Mouse (Mus musculus): ENCODE results near the gene Cpe. TPM values are rescaled to one million over a fixed set of nuclear protein-coding genes. Genes with fewer than 3 reads are reported as not detected.

Cpe gene
- polyA plus RNA-seq, 1 experiment: not detected

- Histone ChIP-seq H3K9me3 (ENCODE audit: control insufficient read depth, low read length) (no peaks in the 10 kb centered on the region), H3K36me3 (ENCODE audit: control insufficient read depth) (no peaks in the 10 kb centered on the region), H3K4me1 (ENCODE audit: control insufficient read depth) (no peaks in the 10 kb centered on the region), H3K4me3 (replicated peaks) (no peak overlapping the region), H3K27me3 (ENCODE audit: control insufficient read depth) (no peaks in the 10 kb centered on the region)
- TF ChIP-seq TAL1 (IDR thresholded peaks at IDR 0.05; ENCODE audit: low read length): no peak
- no peak for TF ChIP-seq GATA1 (IDR thresholded peaks at IDR 0.05; ENCODE audit: low read length)
Measured at GRCm38 (mm10) chr8:64644108-64645005, 48.5 kb downstream of the Cpe start.

DNA sequence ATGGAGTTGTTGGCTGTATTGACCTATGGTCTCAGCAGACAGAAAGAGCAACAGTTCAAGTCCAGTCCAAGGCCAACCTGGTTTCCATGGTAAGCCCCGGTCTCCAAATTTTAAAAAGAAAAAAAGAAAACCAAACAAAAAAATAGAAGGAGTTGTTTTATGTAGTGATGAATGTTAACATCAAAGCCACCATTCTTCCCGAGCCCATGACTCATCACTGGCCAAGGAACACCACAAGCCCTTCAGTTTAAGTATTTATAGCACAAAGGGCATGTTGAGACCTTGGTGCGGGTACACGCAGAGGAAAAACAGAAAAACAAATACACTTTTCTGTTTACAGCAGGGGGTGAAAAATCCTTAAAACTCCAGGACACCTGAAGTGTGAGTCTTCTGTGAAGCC is 49.5 kb downstream of the Cpe start:
- Histone ChIP-seq H3K4me1 (ENCODE audit: control insufficient read depth) (no peaks in the 10 kb centered on the region), H3K4me3 (replicated peaks) (no peak overlapping the region), H3K27me3 (ENCODE audit: control insufficient read depth) (no peaks in the 10 kb centered on the region), H3K36me3 (ENCODE audit: control insufficient read depth) (no peaks in the 10 kb centered on the region), H3K9me3 (ENCODE audit: control insufficient read depth, low read length) (no peaks in the 10 kb centered on the region)
- TF ChIP-seq GATA1 (IDR thresholded peaks at IDR 0.05; ENCODE audit: low read length) (no peak), TAL1 (IDR thresholded peaks at IDR 0.05; ENCODE audit: low read length) (no peak)

- no peak overlapping the region for H3K4me3 ChIP-seq (replicated peaks)
- no peak for TF ChIP-seq GATA1 (IDR thresholded peaks at IDR 0.05; ENCODE audit: low read length)
- TF ChIP-seq TAL1 (IDR thresholded peaks at IDR 0.05; ENCODE audit: low read length): no peak
- H3K27me3 ChIP-seq (ENCODE audit: control insufficient read depth): no peaks in the 10 kb centered on the region
- H3K4me1 ChIP-seq (ENCODE audit: control insufficient read depth): no peaks in the 10 kb centered on the region
- H3K36me3 ChIP-seq (ENCODE audit: control insufficient read depth): no peaks in the 10 kb centered on the region
- H3K9me3 ChIP-seq (ENCODE audit: control insufficient read depth, low read length): no peaks in the 10 kb centered on the region
Measured at GRCm38 (mm10) chr8:64642799-64643198, 50.1 kb downstream of the Cpe start.

DNA sequence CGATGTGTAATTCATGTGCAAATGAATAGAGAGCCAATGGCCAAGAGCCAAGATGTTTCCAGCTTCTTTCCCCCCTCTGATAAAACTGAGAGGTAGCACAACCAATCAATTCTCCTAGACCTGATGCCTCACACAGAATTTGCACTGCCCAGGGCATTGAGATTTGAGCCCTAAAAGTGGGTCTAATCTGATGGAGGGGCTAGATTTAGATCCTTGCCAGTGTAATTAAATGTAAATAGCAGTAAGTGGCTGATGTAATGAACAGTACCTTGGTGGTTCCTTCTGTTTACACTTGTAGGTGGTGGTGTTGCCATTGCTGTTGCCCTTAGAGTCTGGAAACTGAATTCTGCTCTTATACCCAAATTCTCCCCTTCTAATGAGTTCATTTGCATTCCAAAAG is 52.3 kb downstream of the Cpe start:
- Histone ChIP-seq H3K9me3 (ENCODE audit: control insufficient read depth, low read length) (no peaks in the 10 kb centered on the region), H3K4me1 (ENCODE audit: control insufficient read depth) (no peaks in the 10 kb centered on the region), H3K36me3 (ENCODE audit: control insufficient read depth) (no peaks in the 10 kb centered on the region), H3K4me3 (replicated peaks) (no peak overlapping the region), H3K27me3 (ENCODE audit: control insufficient read depth) (no peaks in the 10 kb centered on the region)
- TF ChIP-seq GATA1 (IDR thresholded peaks at IDR 0.05; ENCODE audit: low read length) (no peak), TAL1 (IDR thresholded peaks at IDR 0.05; ENCODE audit: low read length) (no peak)

GRCm38 (mm10) chr8:64639676-64640075 is 53.2 kb downstream of the Cpe start:
- Histone ChIP-seq H3K4me1 (ENCODE audit: control insufficient read depth) (no peaks in the 10 kb centered on the region), H3K36me3 (ENCODE audit: control insufficient read depth) (no peaks in the 10 kb centered on the region), H3K9me3 (ENCODE audit: control insufficient read depth, low read length) (no peaks in the 10 kb centered on the region), H3K27me3 (ENCODE audit: control insufficient read depth) (no peaks in the 10 kb centered on the region), H3K4me3 (replicated peaks) (no peak overlapping the region)
- no peak for TF ChIP-seq TAL1 (IDR thresholded peaks at IDR 0.05; ENCODE audit: low read length)
- TF ChIP-seq GATA1 (IDR thresholded peaks at IDR 0.05; ENCODE audit: low read length): no peak

DNA sequence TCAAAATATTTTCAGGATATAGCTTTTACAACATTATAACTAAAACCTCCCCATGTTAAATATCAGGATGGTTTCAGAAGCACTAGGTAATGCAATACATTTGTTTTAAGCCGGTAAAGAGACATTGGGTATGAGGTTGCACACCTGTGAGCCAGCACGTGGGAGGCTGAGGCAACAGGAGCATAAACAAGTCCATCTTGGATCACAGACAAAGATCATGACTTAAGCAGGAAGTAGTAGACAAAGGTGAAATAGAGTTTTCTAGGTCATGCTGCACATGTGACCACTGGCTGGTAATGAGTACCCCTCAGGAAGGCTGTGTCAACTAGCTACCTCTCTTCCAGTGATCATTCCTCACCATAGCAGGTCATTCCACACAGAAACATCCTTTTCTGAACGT is 58.0 kb downstream of the Cpe start:
- no peaks in the 10 kb centered on the region for H3K4me1 ChIP-seq (ENCODE audit: control insufficient read depth)
- H3K4me3 ChIP-seq (replicated peaks): no peak overlapping the region
- H3K36me3 ChIP-seq (ENCODE audit: control insufficient read depth): no peaks in the 10 kb centered on the region
- no peaks in the 10 kb centered on the region for H3K9me3 ChIP-seq (ENCODE audit: control insufficient read depth, low read length)
- TF ChIP-seq TAL1 (IDR thresholded peaks at IDR 0.05; ENCODE audit: low read length) (no peak), GATA1 (IDR thresholded peaks at IDR 0.05; ENCODE audit: low read length) (no peak)
- no peaks in the 10 kb centered on the region for H3K27me3 ChIP-seq (ENCODE audit: control insufficient read depth)

GRCm38 (mm10) chr8:64634131-64634865 is 58.6 kb downstream of the Cpe start:
- Histone ChIP-seq H3K4me1 (ENCODE audit: control insufficient read depth) (no peaks in the 10 kb centered on the region), H3K4me3 (replicated peaks) (no peak overlapping the region), H3K27me3 (ENCODE audit: control insufficient read depth) (no peaks in the 10 kb centered on the region), H3K9me3 (ENCODE audit: control insufficient read depth, low read length) (no peaks in the 10 kb centered on the region), H3K36me3 (ENCODE audit: control insufficient read depth) (no peaks in the 10 kb centered on the region)
- no peak for TF ChIP-seq TAL1 (IDR thresholded peaks at IDR 0.05; ENCODE audit: low read length)
- no peak for TF ChIP-seq GATA1 (IDR thresholded peaks at IDR 0.05; ENCODE audit: low read length)

- H3K36me3 ChIP-seq (ENCODE audit: control insufficient read depth): no peaks in the 10 kb centered on the region
- H3K9me3 ChIP-seq (ENCODE audit: control insufficient read depth, low read length): no peaks in the 10 kb centered on the region
- no peak for TF ChIP-seq TAL1 (IDR thresholded peaks at IDR 0.05; ENCODE audit: low read length)
- no peak for TF ChIP-seq GATA1 (IDR thresholded peaks at IDR 0.05; ENCODE audit: low read length)
- no peak overlapping the region for H3K4me3 ChIP-seq (replicated peaks)
- no peaks in the 10 kb centered on the region for H3K27me3 ChIP-seq (ENCODE audit: control insufficient read depth)
- no peaks in the 10 kb centered on the region for H3K4me1 ChIP-seq (ENCODE audit: control insufficient read depth)
Measured at GRCm38 (mm10) chr8:64632169-64632568, 60.7 kb downstream of the Cpe start.

DNA sequence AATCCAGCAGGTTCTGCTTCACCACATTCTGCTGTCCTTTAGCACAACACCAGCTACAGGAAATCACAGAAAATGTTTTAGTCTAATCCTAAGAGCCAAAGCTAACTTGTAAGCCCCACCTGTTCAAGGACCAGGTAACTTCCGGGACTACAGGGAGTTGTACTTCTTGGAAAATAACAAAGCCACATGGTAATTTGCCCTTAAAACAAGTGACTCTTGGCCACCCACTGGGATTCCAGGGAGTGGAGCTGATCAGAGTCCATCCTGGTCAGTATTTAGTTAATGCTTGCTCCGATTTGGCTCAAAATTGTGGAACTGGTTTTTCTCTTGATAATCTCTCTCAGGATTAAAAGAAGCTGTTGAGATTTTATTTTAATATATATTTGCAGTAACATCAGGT is 61.1 kb downstream of the Cpe start:
- Histone ChIP-seq H3K9me3 (ENCODE audit: control insufficient read depth, low read length) (no peaks in the 10 kb centered on the region), H3K36me3 (ENCODE audit: control insufficient read depth) (no peaks in the 10 kb centered on the region), H3K4me1 (ENCODE audit: control insufficient read depth) (no peaks in the 10 kb centered on the region), H3K27me3 (ENCODE audit: control insufficient read depth) (no peaks in the 10 kb centered on the region), H3K4me3 (replicated peaks) (no peak overlapping the region)
- TF ChIP-seq TAL1 (IDR thresholded peaks at IDR 0.05; ENCODE audit: low read length) (no peak), GATA1 (IDR thresholded peaks at IDR 0.05; ENCODE audit: low read length) (no peak)

All from erythroblast, embryonic 14.5 days (primary cell).